Mouse (Mus musculus) G1E (cell line): ENCODE results near the gene Orai1.

ENCODE experiments used
- CTCF ChIP-seq: IDR thresholded peaks from 2 replicates; pipeline ENCODE4 v1.5.1; 2012; ENCODE audit warnings: low read depth, low read length, inconsistent platforms, mixed read lengths
- GATA1 ChIP-seq: IDR thresholded peaks from 2 replicates; pipeline ENCODE4 v1.6.1; 2012; ENCODE audit warnings: borderline replicate concordance, low read length, inconsistent platforms, mixed read lengths
- POLR2AphosphoS5 ChIP-seq: IDR thresholded peaks from 2 replicates; pipeline ENCODE4 v1.6.1; 2012; ENCODE audit warnings: low read depth, low read length, inconsistent platforms; ENCODE audit not compliant: insufficient replicate concordance
- TAL1 ChIP-seq: conservative IDR thresholded peaks from 2 replicates; pipeline ENCODE4 v1.6.1; 2012; ENCODE audit warnings: low read depth, low read length, inconsistent platforms, mixed read lengths

DNA sequence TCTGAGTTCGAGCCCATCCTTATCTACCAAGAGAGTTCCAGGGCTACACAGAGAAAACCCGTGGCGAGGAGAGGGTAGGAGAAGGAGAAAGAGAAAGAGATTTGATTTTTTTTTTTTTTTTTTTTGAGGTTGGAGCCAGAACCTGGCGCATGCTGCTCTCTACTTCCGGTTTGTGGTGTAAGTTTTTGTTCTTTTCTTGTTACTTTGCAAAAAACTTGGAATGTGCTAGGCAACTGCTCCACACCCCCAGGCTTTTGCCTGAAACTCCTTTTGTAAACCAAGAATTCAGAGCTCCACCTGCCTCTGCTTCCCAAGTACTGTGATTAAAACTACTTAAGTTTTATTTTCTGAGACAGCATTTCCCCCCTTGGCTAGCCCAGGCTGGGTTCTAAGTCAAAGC is 23.2 kb downstream of the Orai1 start:
- TF ChIP-seq POLR2AphosphoS5 = no peak
- TF ChIP-seq CTCF = no peak
- no peak for TF ChIP-seq GATA1
- no peak for TF ChIP-seq TAL1
